Mouse (Mus musculus) layer of hippocampus, postnatal 36 days (tissue): Measurements from ENCODE around the gene Gm12169. TPM values are rescaled to one million over a fixed set of nuclear protein-coding genes. Genes with fewer than 3 reads are reported as not detected.
"Not testable (repeated sequence)": the region's sequence is repeated elsewhere in the genome, so short reads cannot be mapped to it uniquely, and the experiment has no call there.

Experiments
- DNase-seq, 2 experiments: peaks; one replicate each; pipeline ENCODE4 v3.0.0; 2022
- total RNA-seq, 2 experiments: library from RNA; stranded (reverse); gene quantifications; 2 replicates each; pipeline ENCODE4 v1.2.3; 2021

Gene Gm12169
- not detected for total RNA-seq

DNA sequence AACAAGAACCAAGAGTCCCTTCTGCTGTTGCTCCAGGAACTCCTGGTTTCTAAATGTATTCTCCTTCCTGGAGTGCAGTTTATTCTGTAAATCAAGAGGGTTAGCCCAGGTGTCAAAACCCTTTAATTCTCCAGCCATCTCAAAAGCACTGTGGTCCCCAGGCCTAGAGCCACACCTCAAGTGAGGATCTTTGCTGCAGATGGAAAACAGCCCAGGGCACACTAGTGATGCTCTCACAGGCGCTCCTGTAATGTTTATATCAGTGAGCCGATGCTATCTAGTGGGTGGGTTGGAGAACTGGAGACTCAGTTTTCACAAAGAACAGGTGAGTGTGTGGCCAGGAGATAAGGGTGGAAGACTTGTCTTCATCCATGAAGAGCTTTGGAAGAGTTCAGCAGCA is at the start of gene Gm12169:
TSS of gene Gm12169 (plus strand) at position 301 of the 400 bp plus-strand sequence.
- no peak for DNase-seq

- no peak for DNase-seq
Observed at GRCm38 (mm10) chr11:46474220-46474619, 49.8 kb upstream of the Gm12169 start.

- DNase-seq, result no peak
Observed at GRCm38 (mm10) chr11:46479311-46479710, 44.7 kb upstream of the Gm12169 start.

DNA sequence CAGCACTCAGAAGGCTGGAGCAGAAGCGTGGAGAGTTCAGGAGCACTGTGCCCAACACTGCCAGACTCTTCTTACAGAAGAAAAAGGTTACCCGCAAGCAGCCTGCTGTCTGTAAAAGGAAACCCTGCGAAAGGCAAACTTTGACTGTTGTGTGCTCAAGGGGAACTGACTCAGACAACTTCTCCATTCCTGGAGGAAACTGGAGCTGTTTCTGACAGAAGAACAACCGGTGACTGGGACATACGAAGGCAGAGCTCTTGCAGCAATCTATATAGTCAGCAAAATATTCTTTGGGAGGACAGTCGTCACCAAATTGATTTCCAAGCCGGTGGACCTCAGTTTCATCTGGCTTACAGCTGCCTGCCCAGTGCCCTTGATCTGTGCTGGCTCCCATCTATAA is 43.5 kb upstream of the Gm12169 start:
- DNase-seq, result no peak

- DNase-seq, result no peak
Observed at GRCm38 (mm10) chr11:46488231-46488630, 35.8 kb upstream of the Gm12169 start.

GRCm38 (mm10) chr11:46488650-46489049 is 35.4 kb upstream of the Gm12169 start:
- DNase-seq, result peak in 1 of 2 experiments; percentile 6

GRCm38 (mm10) chr11:46507146-46507545 is 16.9 kb upstream of the Gm12169 start:
- no peak for DNase-seq

DNA sequence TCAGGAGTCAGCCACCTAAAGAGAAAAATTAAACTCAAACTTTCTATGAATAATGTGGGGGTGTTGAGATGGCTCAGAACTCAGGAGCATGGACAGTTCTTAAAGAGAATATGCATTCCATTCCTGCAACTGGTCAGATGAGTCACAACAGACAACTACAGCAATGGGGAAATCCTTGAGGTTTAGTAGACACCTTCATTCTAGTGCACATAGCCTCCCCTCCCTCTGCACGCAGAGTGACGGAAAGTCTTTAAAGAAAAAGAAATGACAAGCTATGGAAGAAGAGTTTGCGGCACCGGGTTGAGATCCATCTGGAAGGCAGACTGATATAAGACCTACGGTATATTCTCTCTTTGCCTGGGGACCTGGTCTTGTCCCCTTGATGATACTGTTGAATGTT is 14.1 kb upstream of the Gm12169 start:
- no peak for DNase-seq

DNA sequence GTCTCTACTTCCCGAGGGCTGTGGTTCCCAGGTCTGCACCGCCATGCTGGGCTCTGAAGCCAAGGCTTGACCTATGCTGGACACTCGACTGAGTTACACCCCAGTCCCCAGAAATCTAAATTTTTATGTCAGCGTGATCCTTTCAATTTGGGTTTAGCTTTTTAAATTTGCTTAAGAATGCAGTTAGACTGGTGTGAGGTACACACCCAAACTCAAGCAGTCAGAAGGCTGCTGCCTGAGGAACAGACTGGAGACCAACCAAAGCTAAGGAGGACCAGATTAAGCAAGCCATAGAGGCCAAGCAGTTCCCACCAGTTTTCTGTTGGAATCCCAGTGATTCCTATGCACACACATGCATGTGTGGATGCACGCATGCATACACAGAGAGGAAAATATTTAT is 2.7 kb upstream of the Gm12169 start:
- DNase-seq, result not testable (repeated sequence)

GRCm38 (mm10) chr11:46522719-46523118 is 1.3 kb upstream of the Gm12169 start:
- no peak for DNase-seq

GRCm38 (mm10) chr11:46530149-46530548 is 6.1 kb downstream of the Gm12169 start:
- DNase-seq, result no peak

DNA sequence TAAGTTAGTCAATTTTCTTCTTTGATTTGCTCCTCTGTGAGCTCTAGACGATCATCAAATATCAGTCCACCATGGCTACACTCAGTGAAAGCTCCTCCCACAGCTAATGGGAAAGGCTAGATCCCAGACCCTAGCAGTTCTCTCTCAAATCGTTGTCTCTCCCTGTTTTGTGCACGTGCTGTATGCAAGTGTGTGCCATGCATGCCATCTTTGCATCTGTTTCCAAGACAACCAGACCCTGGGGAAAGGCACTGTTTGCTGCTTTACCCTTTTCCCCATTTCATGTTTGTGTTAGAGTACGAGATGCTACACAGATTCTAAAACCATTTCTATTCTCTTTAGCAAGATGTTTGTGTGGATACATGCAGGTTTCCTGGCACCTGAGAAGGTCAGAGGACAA is 13.0 kb downstream of the Gm12169 start:
- no peak for DNase-seq

- no peak for DNase-seq
Observed at GRCm38 (mm10) chr11:46543530-46543929, 19.5 kb downstream of the Gm12169 start.

GRCm38 (mm10) chr11:46549721-46550120 is 25.7 kb downstream of the Gm12169 start:
- no peak for DNase-seq

- no peak for DNase-seq
Observed at GRCm38 (mm10) chr11:46552741-46553140, 28.7 kb downstream of the Gm12169 start.

DNA sequence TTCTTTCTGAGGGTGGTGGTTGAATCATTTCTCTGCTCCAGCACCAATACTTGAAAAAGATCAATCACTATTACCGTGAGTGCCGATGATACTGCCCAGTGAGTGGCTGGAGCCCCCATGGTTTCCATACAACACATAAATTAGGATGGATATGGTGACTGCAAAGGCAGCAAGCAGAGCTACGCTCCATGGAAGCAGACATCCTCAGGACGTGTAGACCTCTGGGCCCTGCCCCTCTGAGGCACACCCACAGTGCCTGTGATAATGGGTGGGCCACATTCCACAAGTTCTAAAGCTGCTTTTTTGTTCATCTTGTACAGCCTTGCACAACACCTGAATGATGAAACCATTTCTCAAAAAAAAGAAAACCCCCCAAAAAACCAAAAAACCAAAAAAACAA is 37.1 kb downstream of the Gm12169 start:
- no peak for DNase-seq

DNA sequence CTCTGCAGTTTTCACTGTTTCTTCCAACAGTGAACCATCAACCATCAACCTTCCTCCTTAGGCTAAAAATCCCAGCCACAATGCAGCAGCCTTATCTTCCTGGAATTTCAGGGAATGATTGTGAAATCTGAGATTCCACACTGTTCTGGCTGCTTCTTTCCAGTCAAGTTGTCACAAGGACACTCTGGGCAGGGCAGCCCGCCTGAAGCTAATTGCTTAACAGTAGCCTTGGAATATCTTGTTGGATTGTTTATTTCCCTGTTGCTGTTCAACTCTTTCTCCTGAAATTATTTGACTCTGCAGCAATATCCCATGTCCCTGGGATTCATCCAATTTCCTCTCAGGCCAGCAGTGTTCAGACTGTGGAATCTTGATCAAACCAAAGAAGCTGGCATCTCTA is 40.7 kb downstream of the Gm12169 start:
- no peak for DNase-seq

DNA sequence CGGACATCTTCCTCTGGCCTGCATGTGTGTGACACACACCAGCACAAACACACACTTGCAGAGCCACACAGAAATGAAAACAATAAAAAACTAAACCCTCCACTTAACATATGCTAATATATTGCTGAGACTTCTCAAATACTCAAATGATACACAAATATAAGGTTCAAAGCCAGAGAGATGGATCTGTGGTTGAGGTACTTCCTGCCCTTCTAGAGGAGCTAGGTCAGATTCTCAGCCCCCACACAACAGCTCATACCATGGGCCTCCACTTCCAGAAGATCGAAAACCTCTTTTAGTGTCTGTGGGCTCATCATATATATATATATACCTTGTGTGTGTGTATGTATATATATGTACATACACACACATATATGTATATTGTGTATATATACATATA is 42.0 kb downstream of the Gm12169 start:
- DNase-seq, result no peak

- DNase-seq, result no peak
Observed at GRCm38 (mm10) chr11:46569107-46569506, 45.1 kb downstream of the Gm12169 start.

DNA sequence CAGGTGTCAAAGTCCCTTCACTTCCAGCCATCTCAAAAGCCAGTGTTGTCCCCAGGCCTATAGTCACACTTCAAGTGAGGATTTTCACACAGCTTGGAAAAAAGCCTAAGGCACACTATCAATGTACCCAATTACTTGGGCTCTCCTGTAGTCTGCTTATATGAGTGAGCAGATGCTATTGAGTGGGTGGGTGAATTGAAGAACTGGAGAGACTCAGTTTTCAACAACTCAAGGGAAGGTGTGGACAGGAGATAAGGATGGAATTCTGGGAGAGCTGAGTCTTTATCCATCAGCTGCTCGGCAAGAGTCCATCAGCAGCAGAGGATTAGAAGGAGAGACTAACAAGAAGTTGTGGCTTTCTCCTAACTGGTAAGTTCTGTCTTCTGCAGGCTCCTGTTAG is 47.3 kb downstream of the Gm12169 start, which contains the start of gene BC053393:
TSS of gene BC053393 (plus strand) at position 210 of the 400 bp plus-strand sequence.
- DNase-seq, result no peak

- DNase-seq, result no peak
Observed at GRCm38 (mm10) chr11:46578771-46579281, 54.8 kb downstream of the Gm12169 start.

DNA sequence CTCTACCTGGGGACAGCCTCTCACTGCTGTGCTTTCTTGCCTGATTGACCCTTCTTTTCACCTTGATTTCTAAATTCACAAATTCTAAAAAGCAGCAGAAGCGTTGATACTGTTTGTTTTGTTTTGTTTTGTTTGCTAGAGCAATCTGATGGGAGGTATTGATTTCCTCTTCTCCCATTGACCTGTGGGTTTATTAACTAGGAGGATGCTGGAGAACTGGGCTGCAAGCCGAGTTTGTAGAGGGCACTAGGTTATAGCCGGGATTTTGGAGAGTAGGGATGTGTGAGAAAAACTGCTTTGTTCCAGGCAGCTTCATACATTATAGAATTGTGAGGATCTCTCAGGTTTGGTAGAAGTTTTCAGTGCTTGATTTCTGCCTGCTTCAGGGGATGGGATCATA is 56.4 kb downstream of the Gm12169 start:
- DNase-seq, result no peak

- DNase-seq, result no peak
Observed at GRCm38 (mm10) chr11:46582741-46583140, 58.7 kb downstream of the Gm12169 start.
